In genomic region chr11:111066299-111066691, GRCm38 (mm10) we compare ENCODE assay signal across 8 mouse cellular contexts. TPM values are rescaled to one million over a fixed set of nuclear protein-coding genes. Genes with fewer than 3 reads are reported as not detected.
DNase-seq lines count a peak whose midpoint lies in the region; ATAC-seq and TF ChIP-seq lines count a peak whose summit lies in the region.

No protein-coding gene starts in this region.

- CTCF ChIA-PET in Patski (lab: Charles Lee): interaction anchor here (2.1 to 2.8 kb wide), 3 partner anchors 11 to 528 kb away, joined by 10 to 15 read pairs (median 12); no protein-coding TSS in a partner anchor

- in situ Hi-C loops in Patski (cut with MboI; ENCODE audit: low pct_unique_long_range_greater_than_20kb): loop anchor here (5.0 to 10.0 kb wide), 2 partner anchors 381 to 701 kb away; no protein-coding TSS in a partner anchor

- H3K4me3 ChIP-seq in limb, embryonic 11.5 days (ENCODE audit: low read depth, low read length): peak overlapping the region; percentile 56
- peak overlapping the region; percentile 69 for H3K4me3 ChIP-seq in neural tube, embryonic 13.5 days

- H3K4me2 ChIP-seq in limb, embryonic 11.5 days (ENCODE audit: low read depth, severe bottlenecking): peak overlapping the region; percentile 94
- H3K4me2 ChIP-seq in neural tube, embryonic 13.5 days: peak overlapping the region; percentile 97

- no peaks in the 10 kb centered on the region for H3K9me3 ChIP-seq in limb, embryonic 11.5 days (ENCODE audit: control insufficient read depth, low read length)
- no peaks in the 10 kb centered on the region for H3K9me3 ChIP-seq in neural tube, embryonic 13.5 days

- POLR2A ChIA-PET in Patski (lab: Charles Lee): no interaction called here

- intact Hi-C loops in heart, postnatal 36 days (cut with DNase I): loop anchor here (5.0 kb wide), 2 partner anchors 146 to 381 kb away; no protein-coding TSS in a partner anchor
- intact Hi-C loops in gastrocnemius, postnatal 14 days (cut with DNase I; ENCODE audit: low total_unique reads): loop anchor here (10.0 kb wide), 1 partner anchor 379 kb away; no protein-coding TSS in a partner anchor

- WGBS in limb, embryonic 11.5 days: under 1% methylated on average over 9 of the region's 9 CpGs
- under 1% methylated on average over 9 of the region's 9 CpGs for WGBS in neural tube, embryonic 13.5 days

- no peaks in the 10 kb centered on the region for H3K36me3 ChIP-seq in limb, embryonic 11.5 days (ENCODE audit: control insufficient read depth, insufficient read depth, low read length)
- no peaks in the 10 kb centered on the region for H3K36me3 ChIP-seq in neural tube, embryonic 13.5 days

- ATAC-seq in Patski: peak; percentile 61
- ATAC-seq in limb, embryonic 11.5 days (ENCODE audit: insufficient number of reproducible peaks, low FRiP score, low TSS enrichment, low read depth): peak; percentile 77
- ATAC-seq in neural tube, embryonic 13.5 days (ENCODE audit: low read depth): peak; percentile 51

- peak overlapping the region; percentile 3; the same call in 1 of the 2 replicates for H3K9ac ChIP-seq in limb, embryonic 11.5 days (ENCODE audit: low read length)
- peak overlapping the region; percentile 72 for H3K9ac ChIP-seq in neural tube, embryonic 13.5 days

- no peak for TF ChIP-seq CTCF in Patski (IDR thresholded peaks at IDR 0.05)

- H3K27ac ChIP-seq in limb, embryonic 11.5 days (replicated peaks; ENCODE audit: low read depth, low read length): no peak overlapping the region
- H3K27ac ChIP-seq in neural tube, embryonic 13.5 days (replicated peaks): no peak overlapping the region; the same call in 1 of the 2 replicates

- H3K4me1 ChIP-seq in limb, embryonic 11.5 days (ENCODE audit: control insufficient read depth, insufficient read depth, low read length): no peaks in the 10 kb centered on the region
- H3K4me1 ChIP-seq in neural tube, embryonic 13.5 days (replicated peaks): peaks cover 34% of the 10 kb centered on the region

- H3K27me3 ChIP-seq in Patski: no peaks in the 10 kb centered on the region
- H3K27me3 ChIP-seq in limb, embryonic 11.5 days (ENCODE audit: control insufficient read depth, insufficient read depth, low read length): no peaks in the 10 kb centered on the region
- peaks cover 13% of the 10 kb centered on the region for H3K27me3 ChIP-seq in neural tube, embryonic 13.5 days

- DNase-seq in heart, adult 11 months: peak; percentile 95
- DNase-seq in heart, postnatal 36 days: no peak
- no peak for DNase-seq in Patski (ENCODE audit: low read depth, low spot score)
- peak; percentile 12 for DNase-seq in gastrocnemius, postnatal 14 days
- no peak for DNase-seq in limb, embryonic 11.5 days (ENCODE audit: low spot score)
- no peak for DNase-seq in ovary, postnatal 10 days (ENCODE audit: low spot score)
- no peak for DNase-seq in adrenal gland, adult (ENCODE audit: inconsistent age in 2 of 2, low spot score in 1 of 2)

RNA-seq across cellular contexts. Expression of gene Kcnj2, which starts 0.3 kb away (rescaled TPM):
- 10 to 100 TPM; 43.6 to 46.8 TPM for total RNA-seq in heart, postnatal 36 days (2021)
- polyA plus RNA-seq in Patski (2021): 1.3 TPM
- total RNA-seq in gastrocnemius, postnatal 14 days (2021): 10 to 100 TPM; 31.6 to 32.4 TPM
- polyA plus RNA-seq in limb, embryonic 11.5 days (2014; fragmentation: Nextera tagmentation; extraction: Ambion mirVana): 1.4 and 1.8 TPM in 2 replicates
- polyA plus RNA-seq in neural tube, embryonic 13.5 days (2015; fragmentation: Nextera tagmentation; extraction: Ambion mirVana): 1.1 and 1.2 TPM in 2 replicates

Comparison
In these comparisons a context has a peak if more than half of its experiments do, and no peak if none do; other contexts are left out.
1. DNase-seq: peak in heart, adult 11 months (single experiment) and gastrocnemius, postnatal 14 days (single experiment); none in heart, postnatal 36 days (0 of 2), Patski (single experiment), limb, embryonic 11.5 days (single experiment), ovary, postnatal 10 days (single experiment) and adrenal gland, adult (0 of 2).
2. Peak in every context shown above with its lines, with median percentiles within 50 percentile points of each other: ATAC-seq.